Mouse (Mus musculus): ENCODE data around the gene Sh3gl3.
"Not testable (repeated sequence)": the region's sequence is repeated elsewhere in the genome, so short reads cannot be mapped to it uniquely, and the experiment has no call there.

The Sh3gl3 gene

DNA sequence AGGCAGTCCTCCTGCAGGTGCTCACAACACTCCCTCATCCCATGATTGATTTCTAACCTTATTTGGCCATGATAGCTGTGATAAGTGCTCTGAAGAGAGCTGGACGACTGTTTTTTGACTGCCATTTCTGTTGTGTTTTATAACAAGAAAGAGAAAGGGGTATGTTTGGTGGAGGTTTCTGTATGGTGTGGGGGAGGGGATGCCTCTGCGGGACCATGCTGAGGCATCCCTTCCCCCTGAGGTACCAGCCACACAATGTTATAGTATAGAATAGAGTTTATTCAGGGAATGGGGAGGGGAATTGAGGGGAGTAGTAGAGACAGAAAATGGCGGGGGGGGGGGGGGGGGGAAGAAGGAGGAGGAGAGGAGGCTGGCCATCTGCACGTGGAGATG lies 61.3 kb downstream of the Sh3gl3 start:
- no peak for DNase-seq (ENCODE audit: extremely low read depth, low read depth, low spot score)

DNA sequence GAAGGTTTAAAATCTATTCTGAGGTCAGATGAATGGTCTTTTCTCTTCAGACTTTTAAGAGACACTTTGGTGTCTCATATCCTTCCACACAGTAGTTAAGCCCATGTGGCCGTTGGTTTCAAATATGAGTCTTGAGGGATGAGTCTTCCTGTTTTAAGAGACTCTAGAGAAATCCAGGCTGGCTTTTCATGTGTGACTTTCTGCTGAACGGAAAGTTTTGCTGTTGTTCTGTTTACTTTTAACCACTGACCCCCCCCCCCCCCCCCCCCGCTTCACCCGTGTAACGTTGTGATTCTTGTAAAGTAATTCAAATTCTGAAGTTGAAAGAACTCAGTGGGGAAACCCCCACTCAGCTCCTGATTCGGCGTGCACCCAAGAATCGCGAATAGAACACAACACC lies 61.8 kb downstream of the Sh3gl3 start:
- no peak for DNase-seq (ENCODE audit: extremely low read depth, low read depth, low spot score)

DNA sequence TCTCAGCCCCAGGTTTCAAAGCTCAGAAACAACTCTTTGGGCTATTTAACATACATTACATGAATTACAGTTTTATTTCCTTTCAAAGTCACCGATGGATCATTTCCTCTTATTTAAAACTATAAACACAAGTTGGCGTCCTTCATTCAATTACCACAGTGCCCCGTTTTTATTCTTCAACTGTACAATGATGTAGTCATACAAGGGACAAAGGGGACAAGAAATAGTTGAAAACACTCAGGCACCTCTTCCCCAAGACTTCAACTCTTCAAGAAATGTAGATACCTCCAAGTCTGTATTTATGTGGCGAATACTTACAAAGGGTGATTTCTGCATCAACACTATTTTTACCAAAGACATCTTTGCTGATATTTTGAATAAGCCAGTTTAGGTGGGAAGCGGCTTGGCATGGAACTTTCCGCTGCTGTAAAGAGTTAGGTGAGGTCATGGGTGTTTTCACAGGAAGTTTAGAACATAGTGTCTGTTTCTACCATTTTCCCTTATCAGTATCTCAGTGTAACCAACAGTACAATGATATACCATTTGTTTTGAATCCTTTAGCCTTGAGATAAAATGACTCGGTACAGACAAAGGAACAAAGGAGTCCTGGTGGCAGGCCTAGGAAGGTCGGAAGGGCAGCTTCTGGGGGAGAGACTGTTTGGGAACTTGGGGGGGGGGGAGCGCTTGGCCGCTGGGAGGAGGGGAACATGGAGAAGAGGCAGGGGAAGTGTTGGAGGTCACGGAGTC lies 62.7 kb downstream of the Sh3gl3 start:
- no peak for DNase-seq (ENCODE audit: extremely low read depth, low read depth, low spot score)

DNA sequence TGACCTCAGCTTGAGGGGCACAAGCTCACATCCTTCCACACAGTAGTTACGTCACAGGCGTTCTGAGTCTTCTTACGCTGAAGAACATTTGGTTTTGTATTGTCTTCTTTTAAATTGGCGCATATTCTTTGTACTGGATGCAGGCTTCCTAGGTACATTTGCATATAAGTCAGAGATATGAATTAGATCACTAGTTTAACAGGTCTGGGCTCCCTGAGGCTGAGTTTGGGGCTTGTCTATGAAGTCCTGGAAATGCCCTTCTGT lies 63.2 kb downstream of the Sh3gl3 start:
- no peak for DNase-seq (ENCODE audit: extremely low read depth, low read depth, low spot score)

DNA sequence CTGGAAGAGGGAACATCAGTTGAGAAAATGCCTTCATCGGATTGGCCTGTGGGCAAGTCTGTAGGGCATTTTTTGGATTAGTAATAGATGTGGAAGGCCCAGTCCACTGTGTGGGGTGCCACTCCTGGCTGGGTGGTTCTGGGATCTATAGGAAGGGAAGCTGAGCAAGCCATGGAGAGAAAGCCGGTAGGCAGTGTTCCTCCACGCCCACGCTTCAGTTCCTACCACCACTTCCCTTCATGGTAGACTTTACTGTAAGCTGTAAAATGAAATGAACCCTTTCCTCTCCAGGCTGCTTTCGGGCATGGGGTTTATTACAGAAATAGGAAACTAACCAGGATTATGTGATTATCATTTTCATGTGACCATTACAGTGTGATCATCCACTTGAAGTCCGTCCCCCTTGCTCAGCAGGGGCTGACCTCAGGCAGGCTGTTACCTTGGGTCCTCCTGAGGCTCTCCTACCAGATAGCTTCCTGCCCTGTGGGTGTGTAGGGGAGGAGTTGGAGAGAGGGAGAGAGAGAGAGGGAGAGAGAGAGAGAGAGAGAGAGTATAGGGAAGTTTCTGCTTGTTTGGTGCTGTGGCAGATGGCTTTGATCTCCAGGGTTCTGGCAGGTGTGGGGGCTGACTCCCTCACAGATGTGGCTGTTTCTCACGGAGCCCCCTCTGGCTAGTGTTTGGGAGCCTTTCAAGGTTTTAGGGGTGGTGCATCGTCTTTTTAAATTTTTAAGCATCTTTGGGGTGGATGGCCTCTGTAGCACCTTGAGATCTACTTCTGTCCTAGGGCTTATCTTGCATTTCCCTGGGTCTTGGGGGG lies 67.0 kb downstream of the Sh3gl3 start:
- no peak for DNase-seq (ENCODE audit: extremely low read depth, low read depth, low spot score)

DNA sequence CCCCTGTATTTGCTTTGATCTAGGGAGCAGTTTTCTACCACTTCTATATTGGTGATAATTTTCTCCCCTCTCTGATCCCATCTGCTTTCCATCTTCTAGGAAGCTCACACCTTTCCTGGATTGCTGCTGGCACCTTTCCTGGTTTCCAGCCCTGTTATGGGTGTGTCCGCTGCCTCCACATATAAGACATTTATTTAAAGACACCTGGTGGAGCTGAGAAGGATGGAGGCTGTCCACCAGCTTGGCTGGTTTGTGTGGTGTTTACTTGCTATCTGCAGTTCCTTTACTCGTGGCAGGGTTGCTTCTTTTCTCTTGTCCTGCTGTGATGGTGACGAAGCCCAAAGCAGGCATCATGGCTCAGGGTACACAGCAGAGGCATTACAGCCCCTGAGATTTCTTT lies 71.1 kb downstream of the Sh3gl3 start:
- no peak for DNase-seq (ENCODE audit: extremely low read depth, low read depth, low spot score)

DNA sequence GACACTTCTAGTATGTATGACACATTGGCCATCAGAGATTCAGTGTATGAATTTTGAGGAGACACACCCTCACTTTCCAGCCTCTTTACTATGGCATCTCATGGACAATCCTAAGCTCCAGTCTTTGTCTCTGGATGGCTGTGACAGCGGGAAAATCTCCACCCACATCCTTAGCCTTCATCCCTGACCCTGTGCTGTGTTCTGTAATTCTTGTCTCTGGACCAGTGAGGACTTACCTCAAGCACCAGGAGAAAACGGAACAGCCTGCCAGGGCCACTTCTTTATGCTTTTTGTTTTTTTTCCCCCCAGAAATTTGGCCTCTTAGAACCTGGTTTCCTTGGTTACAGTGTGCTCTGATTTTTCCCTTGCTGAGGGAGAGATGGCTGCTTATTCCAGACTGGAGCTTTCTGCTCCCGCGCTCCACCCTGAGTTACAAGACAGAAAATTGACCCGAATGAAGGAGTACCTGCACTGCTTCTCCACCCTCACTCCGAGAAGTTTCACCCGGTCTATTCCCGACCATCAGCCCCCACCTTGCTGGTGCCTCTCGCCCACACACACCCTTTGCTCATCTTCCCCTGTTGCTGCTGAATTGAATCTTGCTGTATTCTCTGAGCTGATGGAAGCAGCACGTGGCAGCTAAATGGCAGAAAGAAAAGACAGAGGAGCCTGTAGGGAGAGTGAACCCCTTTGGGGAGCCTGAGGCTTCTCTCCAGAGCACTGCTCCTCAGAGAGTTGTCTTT lies 75.5 kb downstream of the Sh3gl3 start:
- DNase-seq (ENCODE audit: extremely low read depth, low read depth, low spot score): no peak

DNA sequence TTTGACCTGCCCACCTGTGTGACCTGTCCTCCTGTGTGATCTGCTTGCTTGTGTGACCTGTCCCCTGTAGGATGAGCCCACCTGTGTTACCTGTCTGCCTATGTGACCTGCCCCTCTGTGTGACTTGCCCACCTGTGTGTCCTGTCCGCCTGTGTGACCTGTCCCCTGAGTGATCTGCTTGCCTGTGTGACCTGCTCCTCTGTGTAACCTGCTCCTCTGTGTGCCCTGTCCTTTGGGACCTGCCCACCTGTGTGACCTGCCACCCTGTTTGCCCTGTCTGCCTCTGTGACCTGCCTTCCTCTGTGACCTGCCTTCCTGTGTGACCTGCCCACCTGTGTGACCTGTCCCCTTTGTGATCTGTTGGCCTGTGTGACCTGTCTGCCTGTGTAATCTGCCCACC lies 79.7 kb downstream of the Sh3gl3 start:
- DNase-seq (ENCODE audit: extremely low read depth, low read depth, low spot score): no peak

DNA sequence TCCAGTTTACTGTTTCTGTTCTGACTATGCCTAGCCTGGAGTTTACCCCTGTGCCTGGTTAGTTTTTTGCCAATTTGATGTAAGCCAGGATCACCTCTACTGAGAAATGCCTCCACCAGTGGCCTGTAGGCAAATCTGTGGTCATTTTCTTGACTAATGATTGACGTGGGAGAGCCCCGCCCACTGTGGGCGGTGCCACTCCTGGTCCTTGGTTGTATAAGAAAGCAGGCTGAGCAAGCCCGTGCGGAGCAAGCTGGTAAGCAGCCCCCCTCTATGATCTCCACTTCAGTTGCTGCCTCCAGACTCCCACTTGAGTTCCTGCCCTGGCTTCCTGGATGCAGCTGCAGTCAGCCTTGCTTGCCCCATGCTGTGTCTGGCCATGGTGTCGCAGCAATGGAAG lies 83.3 kb downstream of the Sh3gl3 start:
- no peak for DNase-seq (ENCODE audit: extremely low read depth, low read depth, low spot score)

DNA sequence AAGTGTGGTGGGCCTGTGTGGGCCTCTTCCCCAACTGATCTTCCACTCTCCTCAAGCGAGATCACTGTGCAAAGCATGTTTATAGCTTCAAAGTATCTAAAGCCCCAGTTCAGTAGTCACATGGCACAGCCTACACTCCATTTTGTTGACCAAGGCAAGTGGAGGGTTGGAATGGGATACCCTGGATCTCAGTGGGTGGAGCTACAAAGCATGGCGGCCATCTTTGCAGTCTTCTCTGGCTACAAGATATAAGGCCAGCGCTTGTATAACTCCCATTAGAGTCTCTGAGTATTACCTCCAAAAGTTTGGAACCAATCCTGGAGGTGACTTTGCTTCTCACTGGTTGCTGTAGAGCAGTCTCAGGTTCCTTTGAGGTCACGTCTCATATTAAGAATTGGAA lies 83.9 kb downstream of the Sh3gl3 start:
- no peak for DNase-seq (ENCODE audit: extremely low read depth, low read depth, low spot score)

DNA sequence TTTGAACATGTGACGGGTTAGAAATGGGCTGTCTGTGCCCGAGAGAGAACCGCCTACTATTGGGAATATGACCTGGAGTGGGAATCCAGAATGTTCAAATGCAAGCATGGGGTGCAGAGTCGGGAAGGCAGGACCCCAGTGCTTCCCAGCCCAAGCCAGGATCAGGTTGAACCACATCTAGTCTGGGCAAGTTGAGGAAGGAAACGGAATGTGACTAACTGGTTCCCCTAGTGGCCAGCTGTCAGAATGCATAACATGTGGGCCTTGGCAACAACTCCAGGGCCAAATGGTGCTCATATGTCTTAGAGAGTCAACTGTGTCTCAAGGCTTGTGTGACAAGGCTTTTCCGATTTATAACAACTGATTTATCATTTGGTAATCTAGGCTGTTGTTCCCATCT lies 86.6 kb downstream of the Sh3gl3 start:
- DNase-seq (ENCODE audit: extremely low read depth, low read depth, low spot score): no peak

DNA sequence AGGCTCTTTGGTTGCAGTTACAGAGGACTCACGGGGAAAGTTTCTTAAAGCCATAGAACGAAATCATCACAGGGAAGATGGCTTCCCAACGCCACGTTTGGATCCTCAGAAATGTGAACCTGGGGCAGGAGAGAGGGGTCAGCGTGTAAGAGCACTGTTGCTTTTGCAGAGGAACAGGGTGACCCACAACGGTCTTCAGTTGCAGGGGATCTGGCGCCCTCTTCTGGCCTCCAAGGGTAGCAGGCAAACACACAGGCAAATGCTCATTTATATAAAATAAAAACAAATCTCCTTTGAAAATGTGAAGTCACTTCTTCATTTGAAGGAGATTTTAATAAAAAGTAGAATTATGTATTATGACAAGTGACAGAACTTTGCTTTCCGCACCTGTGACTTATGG lies 89.5 kb downstream of the Sh3gl3 start:
- no peak for DNase-seq (ENCODE audit: extremely low read depth, low read depth, low spot score)

DNA sequence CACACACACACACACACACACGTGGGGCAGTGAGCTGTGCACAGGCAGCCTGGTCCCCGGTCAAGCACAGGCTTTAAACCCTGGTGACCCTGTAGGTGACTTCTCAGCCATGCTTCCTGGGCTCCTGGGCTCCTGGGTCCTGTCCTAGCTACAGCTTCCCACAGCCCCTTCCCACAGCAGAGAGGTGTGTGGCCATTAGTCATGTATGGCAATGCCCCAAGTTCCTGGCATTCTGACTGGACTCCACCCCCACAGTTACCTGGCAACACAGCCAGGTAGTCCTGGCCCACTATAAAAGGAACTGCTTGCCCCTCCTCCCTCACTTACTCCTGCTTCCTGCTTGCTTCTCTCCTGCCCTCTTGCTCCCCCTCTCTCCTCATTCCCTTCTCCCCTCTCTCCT lies 90.5 kb downstream of the Sh3gl3 start:
- no peak for DNase-seq (ENCODE audit: extremely low read depth, low read depth, low spot score)

DNA sequence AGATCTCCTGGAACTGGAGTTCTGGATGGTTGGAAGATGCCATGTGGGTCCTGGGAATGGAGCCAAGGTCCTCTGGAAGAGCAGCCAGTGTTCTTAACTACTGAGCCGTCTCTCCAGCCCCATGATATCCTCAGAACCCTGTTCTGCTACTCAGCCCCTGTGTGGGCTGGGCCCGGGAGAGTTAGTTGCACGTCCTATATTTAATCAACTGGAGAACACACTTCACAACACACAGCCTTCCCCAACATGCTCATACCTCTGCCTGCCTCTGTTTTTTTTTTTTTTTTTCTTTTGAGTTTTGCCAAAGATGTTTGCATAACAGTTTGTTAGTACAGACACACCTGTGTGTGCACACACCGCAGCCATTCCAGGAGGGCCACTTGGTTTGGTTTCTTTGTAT lies 91.7 kb downstream of the Sh3gl3 start:
- no peak for DNase-seq (ENCODE audit: extremely low read depth, low read depth, low spot score)

DNA sequence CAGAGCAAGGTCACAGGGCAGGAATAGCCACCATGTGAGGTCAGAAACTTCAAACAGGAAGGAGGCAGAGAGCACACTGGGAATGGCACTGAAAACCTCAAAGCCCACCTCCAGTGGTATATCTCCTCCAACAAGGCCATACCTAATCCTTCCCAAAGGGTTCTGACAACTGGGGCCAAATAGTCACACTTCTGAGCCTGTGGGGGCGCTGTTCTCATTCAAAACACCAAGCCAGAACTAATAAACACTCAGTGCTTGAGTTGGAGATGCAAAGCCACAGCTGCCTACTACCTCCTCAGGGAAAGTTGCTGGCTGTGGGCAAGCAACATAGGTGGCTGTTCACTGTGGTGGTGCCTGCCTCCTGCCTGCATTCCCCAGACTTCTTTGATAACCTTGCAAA lies 96.3 kb downstream of the Sh3gl3 start:
- DNase-seq (ENCODE audit: extremely low read depth, low read depth, low spot score): no peak

DNA sequence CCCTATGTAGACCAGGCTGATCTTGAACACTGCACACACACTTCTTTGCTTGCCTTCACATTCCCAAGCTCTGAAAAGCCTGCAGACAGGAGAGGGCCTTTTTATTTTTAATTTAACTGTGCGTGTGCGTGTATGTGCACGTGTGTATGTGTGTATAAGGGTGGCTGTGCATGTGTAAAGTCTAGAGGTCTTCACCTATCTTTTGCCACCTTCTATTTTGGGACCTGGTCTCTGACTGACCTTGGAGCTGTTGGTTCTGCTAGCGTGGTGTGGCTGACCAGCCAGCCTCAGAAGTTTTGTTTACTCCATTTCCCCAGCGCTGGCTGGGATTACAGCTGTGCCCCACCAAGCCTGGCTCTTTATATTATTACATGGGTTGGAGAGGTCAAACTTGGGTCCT lies 98.1 kb downstream of the Sh3gl3 start:
- DNase-seq (ENCODE audit: extremely low read depth, low read depth, low spot score): no peak

DNA sequence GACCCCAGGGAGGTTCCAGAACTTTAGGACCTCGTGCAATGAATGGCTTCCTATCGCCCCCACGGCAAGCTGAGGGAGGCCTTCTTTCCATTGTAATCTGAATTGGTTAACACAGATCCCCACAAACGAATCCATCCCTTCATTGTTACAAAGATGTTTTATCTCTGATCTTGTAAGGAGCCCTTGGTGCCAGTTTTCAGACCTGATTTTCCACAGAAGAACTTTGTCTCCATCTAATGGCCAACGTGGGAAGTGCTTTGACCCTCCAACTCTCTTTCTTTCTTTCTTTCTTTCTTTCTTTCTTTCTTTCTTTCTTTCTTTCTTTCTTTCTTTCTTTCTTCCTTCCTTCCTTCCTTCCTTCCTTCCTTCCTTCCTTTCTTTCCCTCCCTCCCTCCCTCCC lies 99.2 kb downstream of the Sh3gl3 start:
- not testable (repeated sequence) for DNase-seq (ENCODE audit: extremely low read depth, low read depth, low spot score)

DNA sequence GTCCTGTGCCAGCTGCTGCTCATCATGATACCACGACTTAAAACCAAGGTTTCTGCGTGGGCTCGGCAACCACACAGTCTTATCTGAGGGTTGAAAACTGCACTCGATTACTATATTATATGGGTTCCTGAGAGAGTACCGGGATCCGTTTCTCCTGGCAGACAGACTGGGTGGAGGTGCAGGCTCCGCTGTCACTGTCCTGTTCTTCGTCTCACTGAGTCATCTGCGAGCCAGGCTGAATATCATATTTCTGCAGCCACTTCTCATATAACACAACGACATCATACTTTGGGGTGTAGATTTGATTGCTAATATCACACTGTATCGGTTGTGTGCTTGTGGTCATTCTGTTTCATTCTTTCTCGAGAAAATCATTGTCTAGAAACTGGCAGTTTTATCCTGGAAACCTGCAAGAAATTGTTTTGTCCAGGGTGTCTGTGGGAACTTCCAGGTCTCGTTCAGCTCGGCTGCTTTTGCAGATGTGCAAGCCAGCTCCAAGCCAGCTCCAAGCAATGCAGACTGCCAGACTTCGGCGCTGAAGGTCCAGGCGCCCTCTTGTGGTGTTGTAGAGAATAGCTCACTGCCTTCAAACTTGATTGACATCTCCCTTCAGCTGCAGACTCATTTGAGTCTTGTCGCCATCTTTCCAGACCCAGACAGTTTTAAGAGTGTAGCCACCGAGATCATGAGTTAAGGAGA lies 100.5 kb downstream of the Sh3gl3 start:
- no peak for DNase-seq (ENCODE audit: extremely low read depth, low read depth, low spot score)

DNA sequence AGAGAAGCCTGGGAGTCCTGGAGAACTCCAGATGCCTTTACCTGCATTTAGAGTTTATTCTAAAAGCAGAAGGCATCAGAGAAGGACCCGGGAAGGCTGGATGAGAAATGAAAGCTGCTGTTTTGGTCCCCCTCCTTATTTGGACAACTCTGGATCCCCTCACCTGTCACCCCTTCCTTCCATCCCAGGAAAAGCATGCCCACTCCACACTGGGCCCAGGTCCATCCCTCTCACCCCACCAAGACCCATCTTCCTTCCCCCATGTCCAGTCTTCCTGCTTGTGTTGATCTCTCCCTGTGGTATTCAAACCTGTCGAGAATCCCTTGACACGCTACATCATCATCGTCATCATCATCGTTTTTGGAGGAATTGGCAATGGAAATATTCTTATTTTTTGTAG lies 101.3 kb downstream of the Sh3gl3 start:
- DNase-seq (ENCODE audit: extremely low read depth, low read depth, low spot score): no peak

DNA sequence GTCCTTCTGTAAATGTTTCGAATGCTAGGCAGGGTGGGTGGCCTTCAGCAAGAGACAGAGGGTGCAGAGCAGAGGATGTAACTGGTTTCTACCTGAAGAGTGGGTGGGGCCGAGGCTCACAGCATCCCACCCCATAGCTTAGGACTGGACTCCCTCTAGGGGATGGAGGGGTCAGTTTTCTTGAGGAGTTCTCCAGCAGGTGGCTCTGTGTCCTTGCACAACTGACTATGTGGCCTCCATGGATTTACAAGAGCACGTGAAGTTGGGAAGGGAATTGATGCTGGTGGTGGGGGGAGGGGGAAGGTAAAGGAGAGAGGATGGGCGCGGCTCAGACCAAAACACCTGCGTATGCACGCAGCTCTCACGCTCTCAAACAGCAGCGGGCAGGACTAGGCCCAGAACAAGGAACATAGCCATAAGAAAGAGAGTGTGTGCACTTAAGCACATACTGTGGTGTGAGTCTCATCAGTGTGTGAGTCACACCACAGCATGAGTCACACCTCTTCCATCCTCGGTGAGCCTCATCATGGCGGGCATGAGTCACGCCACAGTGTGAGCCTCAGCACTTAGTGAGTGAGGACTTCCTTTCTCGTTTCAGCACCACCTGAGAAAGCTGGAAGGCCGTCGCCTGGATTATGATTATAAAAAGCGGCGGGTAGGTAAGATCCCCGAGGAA lies 102.0 kb downstream of the Sh3gl3 start:
- no peak for DNase-seq (ENCODE audit: extremely low read depth, low read depth, low spot score)

DNA sequence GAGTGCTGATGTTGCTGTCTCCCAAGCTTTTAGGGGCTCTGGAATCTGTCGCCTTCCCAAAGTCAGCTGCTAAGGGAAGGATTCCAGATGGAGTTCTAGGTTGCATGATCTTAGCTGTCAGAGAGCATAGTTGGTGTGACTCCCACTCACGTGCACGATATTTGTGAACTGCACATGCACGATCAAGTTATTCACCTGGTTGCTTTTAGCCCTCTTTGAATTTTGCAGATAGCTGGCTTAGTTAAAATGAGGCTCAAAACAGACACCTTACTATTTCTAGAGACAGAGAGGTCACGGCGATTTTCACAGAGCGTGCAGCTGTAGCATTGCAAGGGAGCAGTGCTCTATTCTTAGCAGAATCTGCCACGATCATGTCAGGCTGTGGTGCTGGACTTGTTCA lies 108.4 kb downstream of the Sh3gl3 start:
- no peak for DNase-seq (ENCODE audit: extremely low read depth, low read depth, low spot score)

All from fat pad, adult 2 months (tissue).